Mouse (Mus musculus): ENCODE measurements around the gene Asic1. TPM values are rescaled to one million over a fixed set of nuclear protein-coding genes. Genes with fewer than 3 reads are reported as not detected.

Asic1 gene
- total and polyA plus RNA-seq, 2 experiments, result 0.16 TPM; not detected in 1

GRCm38 (mm10) chr15:99729056-99729783, 59.1 kb downstream of the Asic1 start:
- no peak for DNase-seq (ENCODE audit: extremely low read depth, low read depth, low spot score)
- Histone ChIP-seq H3K36me3 (ENCODE audit: control insufficient read depth, insufficient read depth, low read length) (peaks cover 5% of the 10 kb centered on the region; the same call in 1 of the 2 replicates), H3K9ac (ENCODE audit: low read depth, low read length) (no peak overlapping the region), H3K27me3 (ENCODE audit: control insufficient read depth, insufficient read depth, low read length) (no peaks in the 10 kb centered on the region), H3K4me1 (ENCODE audit: control insufficient read depth, insufficient read depth, low read length) (peaks cover 10% of the 10 kb centered on the region), H3K4me3 (ENCODE audit: insufficient read depth, low read depth, low read length) (no peak overlapping the region), H3K27ac (replicated peaks; ENCODE audit: insufficient read depth, low read depth, low read length) (no peak overlapping the region), H3K79me2 (ENCODE audit: control insufficient read depth, insufficient read depth, low read length) (peaks cover 2% of the 10 kb centered on the region; the same call in 1 of the 2 replicates)
- WGBS, result 96% methylated on average over 4 of the region's 4 CpGs
- TF ChIP-seq CTCF (IDR thresholded peaks at IDR 0.05; ENCODE audit: low read depth, low read length) (peak; percentile 14; the same call in 1 of the 2 replicates), POLR2A (IDR thresholded peaks at IDR 0.05; ENCODE audit: extremely low read depth, insufficient read depth, low read length) (no peak)

- H3K27me3 ChIP-seq (ENCODE audit: control insufficient read depth, insufficient read depth, low read length), result no peaks in the 10 kb centered on the region
- TF ChIP-seq POLR2A (IDR thresholded peaks at IDR 0.05; ENCODE audit: extremely low read depth, insufficient read depth, low read length), result no peak
- TF ChIP-seq CTCF (IDR thresholded peaks at IDR 0.05; ENCODE audit: low read depth, low read length), result no peak
- no peak overlapping the region for H3K27ac ChIP-seq (replicated peaks; ENCODE audit: insufficient read depth, low read depth, low read length)
- no peak overlapping the region for H3K4me3 ChIP-seq (ENCODE audit: insufficient read depth, low read depth, low read length)
- peaks cover 2% of the 10 kb centered on the region; the same call in 1 of the 2 replicates for H3K79me2 ChIP-seq (ENCODE audit: control insufficient read depth, insufficient read depth, low read length)
- no peak overlapping the region for H3K9ac ChIP-seq (ENCODE audit: low read depth, low read length)
- no peak for DNase-seq (ENCODE audit: extremely low read depth, low read depth, low spot score)
- 100% methylated on average over 2 of the region's 2 CpGs for WGBS
- H3K4me1 ChIP-seq (ENCODE audit: control insufficient read depth, insufficient read depth, low read length), result peaks cover 3% of the 10 kb centered on the region; the same call in 1 of the 2 replicates
- peaks cover 5% of the 10 kb centered on the region; the same call in 1 of the 2 replicates for H3K36me3 ChIP-seq (ENCODE audit: control insufficient read depth, insufficient read depth, low read length)
These were observed 61.0 kb downstream of the Asic1 start for GRCm38 (mm10) chr15:99731167-99731566.

GRCm38 (mm10) chr15:99731678-99732077, 61.5 kb downstream of the Asic1 start:
- Histone ChIP-seq H3K36me3 (ENCODE audit: control insufficient read depth, insufficient read depth, low read length) (peaks cover 5% of the 10 kb centered on the region; the same call in 1 of the 2 replicates), H3K27me3 (ENCODE audit: control insufficient read depth, insufficient read depth, low read length) (no peaks in the 10 kb centered on the region), H3K4me3 (ENCODE audit: insufficient read depth, low read depth, low read length) (no peak overlapping the region), H3K27ac (replicated peaks; ENCODE audit: insufficient read depth, low read depth, low read length) (no peak overlapping the region), H3K4me1 (ENCODE audit: control insufficient read depth, insufficient read depth, low read length) (peaks cover under 1% of the 10 kb centered on the region; the same call in 1 of the 2 replicates), H3K9ac (ENCODE audit: low read depth, low read length) (no peak overlapping the region), H3K79me2 (ENCODE audit: control insufficient read depth, insufficient read depth, low read length) (peaks cover 2% of the 10 kb centered on the region; the same call in 1 of the 2 replicates)
- no peak for DNase-seq (ENCODE audit: extremely low read depth, low read depth, low spot score)
- 92% methylated on average over 3 of the region's 3 CpGs for WGBS
- TF ChIP-seq CTCF (IDR thresholded peaks at IDR 0.05; ENCODE audit: low read depth, low read length), result no peak

GRCm38 (mm10) chr15:99733186-99733585, 63.0 kb downstream of the Asic1 start:
- no peaks in the 10 kb centered on the region for H3K79me2 ChIP-seq (ENCODE audit: control insufficient read depth, insufficient read depth, low read length)
- H3K27ac ChIP-seq (replicated peaks; ENCODE audit: insufficient read depth, low read depth, low read length), result no peak overlapping the region
- DNase-seq (ENCODE audit: extremely low read depth, low read depth, low spot score), result no peak
- H3K27me3 ChIP-seq (ENCODE audit: control insufficient read depth, insufficient read depth, low read length), result no peaks in the 10 kb centered on the region
- WGBS, result 87% methylated on average over 5 of the region's 5 CpGs
- no peaks in the 10 kb centered on the region for H3K4me1 ChIP-seq (ENCODE audit: control insufficient read depth, insufficient read depth, low read length)
- no peak overlapping the region for H3K4me3 ChIP-seq (ENCODE audit: insufficient read depth, low read depth, low read length)
- H3K36me3 ChIP-seq (ENCODE audit: control insufficient read depth, insufficient read depth, low read length), result peaks cover 3% of the 10 kb centered on the region; the same call in 1 of the 2 replicates
- TF ChIP-seq CTCF (IDR thresholded peaks at IDR 0.05; ENCODE audit: low read depth, low read length) (no peak), POLR2A (IDR thresholded peaks at IDR 0.05; ENCODE audit: extremely low read depth, insufficient read depth, low read length) (no peak)
- H3K9ac ChIP-seq (ENCODE audit: low read depth, low read length), result no peak overlapping the region

GRCm38 (mm10) chr15:99735631-99736030, 65.5 kb downstream of the Asic1 start:
- no peaks in the 10 kb centered on the region for H3K79me2 ChIP-seq (ENCODE audit: control insufficient read depth, insufficient read depth, low read length)
- H3K9ac ChIP-seq (ENCODE audit: low read depth, low read length), result no peak overlapping the region
- no peak for DNase-seq (ENCODE audit: extremely low read depth, low read depth, low spot score)
- H3K27me3 ChIP-seq (ENCODE audit: control insufficient read depth, insufficient read depth, low read length), result no peaks in the 10 kb centered on the region
- WGBS, result 98% methylated on average over 2 of the region's 2 CpGs
- H3K27ac ChIP-seq (replicated peaks; ENCODE audit: insufficient read depth, low read depth, low read length), result no peak overlapping the region
- TF ChIP-seq CTCF (IDR thresholded peaks at IDR 0.05; ENCODE audit: low read depth, low read length), result no peak
- no peak for TF ChIP-seq POLR2A (IDR thresholded peaks at IDR 0.05; ENCODE audit: extremely low read depth, insufficient read depth, low read length)
- H3K4me3 ChIP-seq (ENCODE audit: insufficient read depth, low read depth, low read length), result no peak overlapping the region
- H3K4me1 ChIP-seq (ENCODE audit: control insufficient read depth, insufficient read depth, low read length), result no peaks in the 10 kb centered on the region
- no peaks in the 10 kb centered on the region for H3K36me3 ChIP-seq (ENCODE audit: control insufficient read depth, insufficient read depth, low read length)

DNA sequence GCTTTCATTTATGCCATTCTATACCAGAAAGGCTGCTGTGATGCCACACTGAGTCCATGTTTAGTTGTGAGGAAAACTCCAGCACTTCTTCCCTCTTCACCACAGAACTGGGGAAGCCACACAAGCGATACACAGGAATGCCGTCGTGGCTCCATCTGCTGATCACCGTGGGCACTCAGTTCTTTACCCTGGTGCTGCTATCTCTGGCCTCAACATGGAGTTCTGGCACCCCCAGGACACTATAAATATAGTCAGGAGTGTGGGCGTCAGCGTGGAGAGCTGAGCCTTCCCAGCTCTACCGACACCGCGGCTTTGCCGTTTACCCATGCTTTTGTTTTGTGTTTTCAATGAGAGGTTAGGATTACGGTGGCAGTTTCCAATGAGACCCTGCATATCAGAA, 66.5 kb downstream of the Asic1 start:
- no peaks in the 10 kb centered on the region for H3K79me2 ChIP-seq (ENCODE audit: control insufficient read depth, insufficient read depth, low read length)
- H3K4me3 ChIP-seq (ENCODE audit: insufficient read depth, low read depth, low read length), result no peak overlapping the region
- H3K36me3 ChIP-seq (ENCODE audit: control insufficient read depth, insufficient read depth, low read length), result no peaks in the 10 kb centered on the region
- H3K4me1 ChIP-seq (ENCODE audit: control insufficient read depth, insufficient read depth, low read length), result no peaks in the 10 kb centered on the region
- 88% methylated on average over 11 of the region's 11 CpGs for WGBS
- no peak for DNase-seq (ENCODE audit: extremely low read depth, low read depth, low spot score)
- no peak for TF ChIP-seq CTCF (IDR thresholded peaks at IDR 0.05; ENCODE audit: low read depth, low read length)
- TF ChIP-seq POLR2A (IDR thresholded peaks at IDR 0.05; ENCODE audit: extremely low read depth, insufficient read depth, low read length), result no peak
- H3K27me3 ChIP-seq (ENCODE audit: control insufficient read depth, insufficient read depth, low read length), result no peaks in the 10 kb centered on the region
- H3K9ac ChIP-seq (ENCODE audit: low read depth, low read length), result no peak overlapping the region
- H3K27ac ChIP-seq (replicated peaks; ENCODE audit: insufficient read depth, low read depth, low read length), result no peak overlapping the region

Measured in liver, adult 2 months (tissue).